Mouse (Mus musculus): ENCODE measurements around the gene Bpi. TPM values are rescaled to one million over a fixed set of nuclear protein-coding genes. Genes with fewer than 3 reads are reported as not detected.
A peak's percentile ranks its signal among the peaks of the same experiment; 100 is the strongest.

Gene Bpi
- polyA plus RNA-seq, 1 experiment from 2014 or later, result not detected

DNA sequence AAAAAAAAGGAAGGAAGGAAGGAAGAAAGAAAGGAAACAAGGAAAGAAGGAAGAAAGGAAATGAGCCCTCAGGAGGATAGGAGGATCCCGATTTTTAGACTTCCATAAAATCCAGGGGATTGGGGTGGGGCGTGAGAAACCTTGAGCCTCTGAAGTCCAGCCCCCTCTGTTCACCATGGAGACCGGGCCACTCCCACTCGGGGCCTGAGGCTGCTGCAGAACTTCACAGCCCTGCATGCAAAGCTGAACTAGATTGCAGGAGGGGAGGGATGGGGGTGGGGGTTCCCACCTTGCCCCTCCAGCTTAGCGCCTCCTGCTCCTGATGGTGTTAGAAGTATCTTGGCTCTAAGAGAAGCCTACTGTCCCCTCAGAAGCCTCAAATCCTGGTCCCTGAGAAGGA is 1.0 kb upstream of the Bpi start:
- H3K27ac ChIP-seq (ENCODE audit: low read length), result no peak overlapping the region
- ATAC-seq (ENCODE audit: low FRiP score, low TSS enrichment), result peak; percentile 73; the same call in 1 of the 2 replicates

GRCm38 (mm10) chr2:158258781-158259180 is 887 bp downstream of the Bpi start:
- Histone ChIP-seq H3K4me3 (ENCODE audit: low read length) (peak overlapping the region; percentile 6; the same call in 1 of the 2 replicates), H3K36me3 (ENCODE audit: insufficient read depth, low read length) (no peaks in the 10 kb centered on the region), H3K9me3 (ENCODE audit: low read length) (no peaks in the 10 kb centered on the region), H3K27ac (ENCODE audit: low read length) (no peak overlapping the region), H3K9ac (replicated peaks; ENCODE audit: low read length) (peak overlapping the region; percentile 34; the same call in 1 of the 2 replicates), H3K4me2 (replicated peaks; ENCODE audit: low read depth, low read length) (peak overlapping the region; percentile 42), H3K27me3 (ENCODE audit: insufficient read depth, low read length) (no peaks in the 10 kb centered on the region), H3K4me1 (ENCODE audit: insufficient read depth, low read length) (peaks cover 24% of the 10 kb centered on the region)
- ATAC-seq (ENCODE audit: low FRiP score, low TSS enrichment), result peak; percentile 63
- 13% methylated on average over 12 of the region's 12 CpGs for WGBS

More for the DNA sequence above, 1.0 kb upstream of the Bpi start:
- H3K27me3 ChIP-seq (ENCODE audit: insufficient read depth, low read length), result no peaks in the 10 kb centered on the region
- H3K4me3 ChIP-seq (ENCODE audit: low read length), result no peak overlapping the region
- WGBS, result 6% methylated on average over 5 of the region's 5 CpGs
- H3K9me3 ChIP-seq (ENCODE audit: low read length), result no peaks in the 10 kb centered on the region
- no peak overlapping the region for H3K4me2 ChIP-seq (replicated peaks; ENCODE audit: low read depth, low read length)
- H3K4me1 ChIP-seq (ENCODE audit: insufficient read depth, low read length), result peaks cover 24% of the 10 kb centered on the region
- H3K36me3 ChIP-seq (ENCODE audit: insufficient read depth, low read length), result no peaks in the 10 kb centered on the region
- 0 out of 2 replicates have a peak overlapping the region, but pooled peaks have one; percentile 33 for H3K9ac ChIP-seq (replicated peaks; ENCODE audit: low read length)

- Histone ChIP-seq H3K4me2 (replicated peaks; ENCODE audit: low read depth, low read length) (no peak overlapping the region), H3K27me3 (ENCODE audit: insufficient read depth, low read length) (no peaks in the 10 kb centered on the region), H3K9ac (replicated peaks; ENCODE audit: low read length) (no peak overlapping the region), H3K9me3 (ENCODE audit: low read length) (no peaks in the 10 kb centered on the region), H3K4me1 (ENCODE audit: insufficient read depth, low read length) (peaks cover 24% of the 10 kb centered on the region), H3K36me3 (ENCODE audit: insufficient read depth, low read length) (no peaks in the 10 kb centered on the region), H3K4me3 (ENCODE audit: low read length) (no peak overlapping the region), H3K27ac (ENCODE audit: low read length) (no peak overlapping the region)
- 68% methylated on average over 8 of the region's 8 CpGs for WGBS
- ATAC-seq (ENCODE audit: low FRiP score, low TSS enrichment), result no peak
These were observed 1.6 kb downstream of the Bpi start for GRCm38 (mm10) chr2:158259498-158259897.

DNA sequence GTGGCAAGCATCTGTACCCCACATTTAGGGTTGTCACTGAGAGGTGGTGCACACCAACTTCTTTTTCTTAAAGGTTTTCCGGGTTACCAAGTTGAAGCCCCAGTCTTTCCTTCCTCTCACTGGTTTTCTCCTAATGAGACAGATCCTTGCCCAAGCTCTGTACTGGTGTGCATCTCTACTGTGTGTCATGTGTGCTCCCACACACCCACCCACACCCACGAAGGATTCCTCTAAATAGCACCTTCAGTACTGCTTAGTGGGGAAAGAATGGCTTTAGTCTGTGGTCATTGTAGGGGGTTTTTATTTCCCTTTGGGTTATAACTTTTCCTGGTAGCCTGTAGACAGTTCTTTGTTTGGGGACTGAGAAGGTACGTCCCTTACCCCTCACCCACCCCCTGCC is 7.0 kb downstream of the Bpi start:
- no peak overlapping the region for H3K27ac ChIP-seq (ENCODE audit: low read length)
- H3K36me3 ChIP-seq (ENCODE audit: insufficient read depth, low read length), result no peaks in the 10 kb centered on the region
- no peak overlapping the region for H3K4me2 ChIP-seq (replicated peaks; ENCODE audit: low read depth, low read length)
- H3K4me3 ChIP-seq (ENCODE audit: low read length), result no peak overlapping the region
- no peaks in the 10 kb centered on the region for H3K4me1 ChIP-seq (ENCODE audit: insufficient read depth, low read length)
- no peaks in the 10 kb centered on the region for H3K9me3 ChIP-seq (ENCODE audit: low read length)
- ATAC-seq (ENCODE audit: low FRiP score, low TSS enrichment), result no peak
- H3K9ac ChIP-seq (replicated peaks; ENCODE audit: low read length), result no peak overlapping the region
- H3K27me3 ChIP-seq (ENCODE audit: insufficient read depth, low read length), result no peaks in the 10 kb centered on the region
- 78% methylated on average over 3 of the region's 3 CpGs for WGBS

GRCm38 (mm10) chr2:158270017-158270416 is 12.1 kb downstream of the Bpi start:
- ATAC-seq (ENCODE audit: low FRiP score, low TSS enrichment), result no peak
- H3K36me3 ChIP-seq (ENCODE audit: insufficient read depth, low read length), result no peaks in the 10 kb centered on the region
- H3K27me3 ChIP-seq (ENCODE audit: insufficient read depth, low read length), result no peaks in the 10 kb centered on the region
- H3K9me3 ChIP-seq (ENCODE audit: low read length), result no peaks in the 10 kb centered on the region
- H3K4me1 ChIP-seq (ENCODE audit: insufficient read depth, low read length), result peaks cover 12% of the 10 kb centered on the region
- H3K4me3 ChIP-seq (ENCODE audit: low read length), result no peak overlapping the region
- no peak overlapping the region for H3K4me2 ChIP-seq (replicated peaks; ENCODE audit: low read depth, low read length)
- no peak overlapping the region for H3K9ac ChIP-seq (replicated peaks; ENCODE audit: low read length)
- no peak overlapping the region for H3K27ac ChIP-seq (ENCODE audit: low read length)
- WGBS, result 76% methylated on average over 8 of the region's 8 CpGs

- no peak overlapping the region for H3K4me2 ChIP-seq (replicated peaks; ENCODE audit: low read depth, low read length)
- H3K27ac ChIP-seq (ENCODE audit: low read length), result peak overlapping the region; percentile 84
- peak; percentile 76 for ATAC-seq (ENCODE audit: low FRiP score, low TSS enrichment)
- WGBS, result 5% methylated on average over 2 of the region's 2 CpGs
- H3K9ac ChIP-seq (replicated peaks; ENCODE audit: low read length), result no peak overlapping the region
- H3K4me1 ChIP-seq (ENCODE audit: insufficient read depth, low read length), result peaks cover 35% of the 10 kb centered on the region
- no peak overlapping the region for H3K4me3 ChIP-seq (ENCODE audit: low read length)
- H3K9me3 ChIP-seq (ENCODE audit: low read length), result no peaks in the 10 kb centered on the region
- no peaks in the 10 kb centered on the region for H3K27me3 ChIP-seq (ENCODE audit: insufficient read depth, low read length)
- H3K36me3 ChIP-seq (ENCODE audit: insufficient read depth, low read length), result no peaks in the 10 kb centered on the region
These were observed 15.8 kb downstream of the Bpi start for GRCm38 (mm10) chr2:158273646-158274045.

DNA sequence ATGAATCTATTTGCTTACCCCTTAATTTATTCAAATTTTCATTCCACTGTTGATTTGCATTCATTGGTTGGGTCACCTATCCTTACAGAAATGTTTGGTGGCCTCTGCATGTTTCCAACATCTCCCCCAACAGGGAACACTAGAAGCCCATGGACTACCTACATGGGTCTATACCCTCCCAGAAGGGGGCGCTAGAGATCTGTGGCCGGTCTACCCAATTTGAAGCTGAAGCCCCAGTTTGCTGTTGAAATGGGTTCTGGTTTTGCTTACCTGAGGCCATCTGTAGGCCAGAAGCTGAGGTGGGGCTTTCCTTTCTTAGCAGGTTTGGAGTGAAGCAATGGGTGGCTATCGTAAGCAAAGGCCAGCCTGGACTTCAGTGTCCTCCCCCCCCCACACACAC is 17.5 kb downstream of the Bpi start:
- Histone ChIP-seq H3K4me1 (ENCODE audit: insufficient read depth, low read length) (peaks cover 35% of the 10 kb centered on the region), H3K27ac (ENCODE audit: low read length) (no peak overlapping the region), H3K9me3 (ENCODE audit: low read length) (no peaks in the 10 kb centered on the region), H3K9ac (replicated peaks; ENCODE audit: low read length) (no peak overlapping the region), H3K27me3 (ENCODE audit: insufficient read depth, low read length) (no peaks in the 10 kb centered on the region), H3K4me3 (ENCODE audit: low read length) (no peak overlapping the region), H3K36me3 (ENCODE audit: insufficient read depth, low read length) (no peaks in the 10 kb centered on the region), H3K4me2 (replicated peaks; ENCODE audit: low read depth, low read length) (no peak overlapping the region)
- no peak for ATAC-seq (ENCODE audit: low FRiP score, low TSS enrichment)
- WGBS, result 92% methylated on average over 3 of the region's 3 CpGs

- ATAC-seq (ENCODE audit: low FRiP score, low TSS enrichment), result no peak
These were observed 17.9 kb downstream of the Bpi start for GRCm38 (mm10) chr2:158275811-158276210.

GRCm38 (mm10) chr2:158276451-158276850 is 18.6 kb downstream of the Bpi start:
- no peaks in the 10 kb centered on the region for H3K27me3 ChIP-seq (ENCODE audit: insufficient read depth, low read length)
- 34% methylated on average over 6 of the region's 6 CpGs for WGBS
- H3K4me1 ChIP-seq (ENCODE audit: insufficient read depth, low read length), result peaks cover 38% of the 10 kb centered on the region
- ATAC-seq (ENCODE audit: low FRiP score, low TSS enrichment), result no peak
- no peak overlapping the region for H3K4me3 ChIP-seq (ENCODE audit: low read length)
- no peak overlapping the region for H3K4me2 ChIP-seq (replicated peaks; ENCODE audit: low read depth, low read length)
- no peak overlapping the region for H3K9ac ChIP-seq (replicated peaks; ENCODE audit: low read length)
- no peaks in the 10 kb centered on the region for H3K36me3 ChIP-seq (ENCODE audit: insufficient read depth, low read length)
- no peak overlapping the region; the same call in 1 of the 2 replicates for H3K27ac ChIP-seq (ENCODE audit: low read length)
- H3K9me3 ChIP-seq (ENCODE audit: low read length), result no peaks in the 10 kb centered on the region

More at GRCm38 (mm10) chr2:158275811-158276210, 17.9 kb downstream of the Bpi start:
- H3K4me2 ChIP-seq (replicated peaks; ENCODE audit: low read depth, low read length), result no peak overlapping the region
- no peak overlapping the region for H3K9ac ChIP-seq (replicated peaks; ENCODE audit: low read length)
- H3K4me1 ChIP-seq (ENCODE audit: insufficient read depth, low read length), result peaks cover 35% of the 10 kb centered on the region
- H3K27me3 ChIP-seq (ENCODE audit: insufficient read depth, low read length), result no peaks in the 10 kb centered on the region
- WGBS, result 44% methylated on average over 4 of the region's 4 CpGs
- no peak overlapping the region for H3K4me3 ChIP-seq (ENCODE audit: low read length)
- H3K27ac ChIP-seq (ENCODE audit: low read length), result no peak overlapping the region
- H3K36me3 ChIP-seq (ENCODE audit: insufficient read depth, low read length), result no peaks in the 10 kb centered on the region
- no peaks in the 10 kb centered on the region for H3K9me3 ChIP-seq (ENCODE audit: low read length)

DNA sequence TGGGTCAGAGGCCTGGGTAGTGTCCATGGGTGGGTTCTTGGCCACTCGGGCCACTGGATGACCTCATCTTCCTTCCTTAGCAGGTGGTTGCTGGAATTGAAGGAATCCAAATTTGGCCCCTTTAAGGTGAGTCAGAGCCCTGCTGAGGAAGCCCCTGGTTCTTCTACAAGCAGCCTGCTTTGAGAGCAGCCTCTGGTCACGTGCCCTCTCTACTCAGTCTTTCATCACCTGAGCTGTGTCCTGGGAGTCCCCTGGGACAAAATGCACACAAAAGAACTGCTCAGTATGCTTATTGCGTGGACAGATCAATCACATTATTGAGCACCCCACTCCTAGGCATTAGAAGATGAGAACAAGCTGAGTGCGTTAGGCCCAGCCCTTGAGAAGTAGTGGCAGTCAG is 19.0 kb downstream of the Bpi start:
- no peak overlapping the region for H3K4me2 ChIP-seq (replicated peaks; ENCODE audit: low read depth, low read length)
- ATAC-seq (ENCODE audit: low FRiP score, low TSS enrichment), result no peak
- H3K9me3 ChIP-seq (ENCODE audit: low read length), result no peaks in the 10 kb centered on the region
- H3K27ac ChIP-seq (ENCODE audit: low read length), result no peak overlapping the region
- H3K9ac ChIP-seq (replicated peaks; ENCODE audit: low read length), result no peak overlapping the region
- H3K27me3 ChIP-seq (ENCODE audit: insufficient read depth, low read length), result no peaks in the 10 kb centered on the region
- 63% methylated on average over 4 of the region's 4 CpGs for WGBS
- H3K4me1 ChIP-seq (ENCODE audit: insufficient read depth, low read length), result peaks cover 36% of the 10 kb centered on the region
- no peaks in the 10 kb centered on the region for H3K36me3 ChIP-seq (ENCODE audit: insufficient read depth, low read length)
- H3K4me3 ChIP-seq (ENCODE audit: low read length), result no peak overlapping the region
